Mouse (Mus musculus) heart, adult 2 months (tissue): ENCODE results near the gene Krtap20-2.

Experiments
- CTCF ChIP-seq: fragments of 200-600 bp; IDR thresholded peaks from 2 replicates; pipeline ENCODE4 v1.8.1; 2022; ENCODE audit warnings: antibody characterized with exemption, mild to moderate bottlenecking, moderate library complexity
- EP300 ChIP-seq: fragments of 200-500 bp; IDR thresholded peaks from 2 replicates; pipeline ENCODE4 v1.6.1; 2011; ENCODE audit warnings: low read depth, low read length, control low read depth; ENCODE audit not compliant: insufficient read depth

- TF ChIP-seq CTCF (no peak), EP300 (no peak)
Observed at GRCm38 (mm10) chr16:89188621-89189020, 17.0 kb upstream of the Krtap20-2 start.
